Comparison of ENCODE assay signal across 20 mouse cellular contexts in the genomic region with DNA sequence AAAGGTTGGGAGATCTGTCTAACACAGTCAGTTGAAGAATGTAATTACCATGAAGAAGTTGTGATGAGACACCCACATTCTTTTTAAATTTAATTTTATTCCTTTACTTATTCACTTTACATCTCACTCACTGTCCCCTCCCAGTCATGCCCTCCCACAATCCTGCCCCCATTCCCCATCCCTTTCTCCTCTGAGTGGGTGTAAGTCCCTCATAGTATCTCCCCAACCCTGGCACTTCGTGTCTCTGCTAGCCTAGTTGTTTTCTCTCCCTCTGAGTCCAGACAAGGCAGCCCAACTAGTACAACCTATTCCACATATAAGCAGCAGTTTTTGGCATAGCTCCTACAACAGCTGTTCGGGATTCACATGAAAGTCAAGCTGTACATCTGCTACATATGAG.
"Had no signal": no experiment of that assay in that cellular context is flagged by ENCODE, and none has a peak within 500 bp of the region (broad histone marks: within the 10 kb centered on the region; RNA-seq: fewer than 3 reads in every experiment).

No protein-coding gene starts in this region.

- H3K27me3 ChIP-seq: liver, embryonic 15.5 days; lung, embryonic 15.5 days; midbrain, embryonic 13.5 days; midbrain, embryonic 15.5 days; neural tube, embryonic 12.5 days had no signal

- H3K4me1 ChIP-seq: liver, embryonic 15.5 days; megakaryocyte, embryonic 14.5 days; midbrain, embryonic 13.5 days; midbrain, embryonic 15.5 days; neural tube, embryonic 12.5 days had no signal

- H3K4me2 ChIP-seq: liver, embryonic 15.5 days; lung, embryonic 15.5 days; midbrain, embryonic 11.5 days; midbrain, embryonic 13.5 days; midbrain, embryonic 15.5 days; neural tube, embryonic 12.5 days had no signal

- DNase-seq: liver, postnatal 0 days; lung, postnatal 14 days; lung, postnatal 36 days; retina, postnatal 1 day; right cerebral cortex, adult 18-20 months; right cerebral cortex, postnatal 25 days; right cerebral cortex, postnatal 4 days; spleen, adult 18-20 months; thymus, adult 2 months; thymus, postnatal 25 days; thymus, postnatal 4 days had no signal

- H3K4me3 ChIP-seq: liver, embryonic 15.5 days; lung, embryonic 15.5 days; megakaryocyte, embryonic 14.5 days; midbrain, embryonic 13.5 days; midbrain, embryonic 15.5 days; neural tube, embryonic 12.5 days had no signal

- H3K36me3 ChIP-seq: liver, embryonic 15.5 days; lung, embryonic 15.5 days; midbrain, embryonic 13.5 days; midbrain, embryonic 15.5 days; neural tube, embryonic 12.5 days had no signal

- H3K9ac ChIP-seq: liver, embryonic 15.5 days; liver, postnatal 0 days; lung, embryonic 15.5 days; midbrain, embryonic 13.5 days; midbrain, embryonic 15.5 days; neural tube, embryonic 12.5 days had no signal

- H3K27ac ChIP-seq: liver, embryonic 15.5 days; lung, embryonic 15.5 days; macrophage; midbrain, embryonic 13.5 days; midbrain, embryonic 15.5 days; neural tube, embryonic 12.5 days had no signal

- ATAC-seq: liver, postnatal 0 days; lung, postnatal 0 days; midbrain, embryonic 13.5 days; midbrain, embryonic 15.5 days had no signal

- H3K9me3 ChIP-seq: liver, embryonic 15.5 days; lung, embryonic 15.5 days; megakaryocyte, embryonic 14.5 days; midbrain, embryonic 13.5 days; midbrain, embryonic 15.5 days; neural tube, embryonic 12.5 days had no signal
